Mouse (Mus musculus) hindbrain, embryonic 16.5 days (tissue): ENCODE measurements around the gene Mylk4. TPM values are rescaled to one million over a fixed set of nuclear protein-coding genes. Genes with fewer than 3 reads are reported as not detected.
A peak's percentile ranks its signal among the peaks of the same experiment; 100 is the strongest.

Experiments
- ATAC-seq: fragments of 200-750 bp; cut with Nextera tagmentation; 2 replicates; pipeline ENCODE4 v1.8.0; 2017; ENCODE audit warnings: moderate TSS enrichment, moderate library complexity
- H3K27ac ChIP-seq: fragments of 300-500 bp; sonication (generic); 2 replicates; pipeline ENCODE4 v1.5.1; 2014; ENCODE audit warnings: low read depth, mild to moderate bottlenecking, control low read depth, low read length, moderate library complexity
- H3K27me3 ChIP-seq: fragments of 300-500 bp; sonication (generic); replicated peaks from 2 replicates; pipeline ENCODE4 v1.6.1; 2014; ENCODE audit warnings: low read length; ENCODE audit not compliant: control insufficient read depth, insufficient read depth
- H3K36me3 ChIP-seq: fragments of 300-500 bp; sonication (generic); 2 replicates; pipeline ENCODE4 v1.6.1; 2014; ENCODE audit warnings: mild to moderate bottlenecking, low read length, moderate library complexity, mixed read lengths; ENCODE audit not compliant: control insufficient read depth, insufficient read depth
- H3K4me1 ChIP-seq: fragments of 300-500 bp; sonication (generic); 2 replicates; pipeline ENCODE4 v1.6.1; 2014; ENCODE audit warnings: low read depth, low read length; ENCODE audit not compliant: control insufficient read depth, insufficient read depth
- H3K4me2 ChIP-seq: fragments of 300-500 bp; sonication (generic); 2 replicates; pipeline ENCODE4 v1.6.1; 2014; ENCODE audit warnings: mild to moderate bottlenecking, low read length, control low read depth, moderate library complexity
- H3K4me3 ChIP-seq: fragments of 300-500 bp; sonication (generic); 2 replicates; pipeline ENCODE4 v1.5.1; 2014; ENCODE audit warnings: mild to moderate bottlenecking, low read length, control low read depth, moderate library complexity
- H3K9ac ChIP-seq: fragments of 300-500 bp; sonication (generic); 2 replicates; pipeline ENCODE4 v1.6.1; 2014; ENCODE audit warnings: low read depth, mild to moderate bottlenecking, control low read depth, low read length, moderate library complexity
- H3K9me3 ChIP-seq: fragments of 300-500 bp; sonication (generic); 2 replicates; pipeline ENCODE4 v1.6.1; 2014; ENCODE audit warnings: mild to moderate bottlenecking, low read length, moderate library complexity; ENCODE audit not compliant: control insufficient read depth
- WGBS: fragments of 180-500 bp; shearing (Covaris S2); extraction: QIAGEN DNeasy Blood & Tissue Kit; methylation state at CpG from one replicate; pipeline ENCODE4 v1.1.7; 2014; 5-methylcytosine and 5-hydroxymethylcytosine counted together
- polyA plus RNA-seq: library from polyadenylated mRNA; unstranded; fragments of >200 nt; fragmentation: Nextera tagmentation; extraction: Ambion mirVana; gene quantifications from 2 replicates; pipeline ENCODE4 v1.2.1, GENCODE M21; 2015

Mylk4 gene
- polyA plus RNA-seq, 1 experiment from 2014 or later = 0.14 TPM

GRCm38 (mm10) chr13:32776350-32776749, 7.4 kb downstream of the Mylk4 start:
- no peak overlapping the region for H3K4me3 ChIP-seq
- no peak overlapping the region for H3K27ac ChIP-seq
- H3K9me3 ChIP-seq = no peaks in the 10 kb centered on the region
- H3K4me1 ChIP-seq = no peaks in the 10 kb centered on the region
- no peaks in the 10 kb centered on the region for H3K27me3 ChIP-seq
- no peak overlapping the region for H3K9ac ChIP-seq
- H3K4me2 ChIP-seq = no peak overlapping the region
- no peak for ATAC-seq
- no peaks in the 10 kb centered on the region for H3K36me3 ChIP-seq
- WGBS = 88% methylated on average over 10 of the region's 10 CpGs

- no peaks in the 10 kb centered on the region for H3K9me3 ChIP-seq
- ATAC-seq = no peak
- no peak overlapping the region for H3K4me3 ChIP-seq
- H3K4me2 ChIP-seq = no peak overlapping the region
- no peaks in the 10 kb centered on the region for H3K4me1 ChIP-seq
- no peaks in the 10 kb centered on the region for H3K36me3 ChIP-seq
- no peaks in the 10 kb centered on the region for H3K27me3 ChIP-seq
- 89% methylated on average over 9 of the region's 9 CpGs for WGBS
- H3K27ac ChIP-seq = no peak overlapping the region
- H3K9ac ChIP-seq = no peak overlapping the region
Measured at GRCm38 (mm10) chr13:32775889-32776288, 7.9 kb downstream of the Mylk4 start.

- no peaks in the 10 kb centered on the region for H3K36me3 ChIP-seq
- no peak overlapping the region for H3K27ac ChIP-seq
- WGBS = 28% methylated on average over 3 of the region's 3 CpGs
- ATAC-seq = no peak
- H3K4me1 ChIP-seq = no peaks in the 10 kb centered on the region
- H3K9me3 ChIP-seq = no peaks in the 10 kb centered on the region
- H3K4me3 ChIP-seq = no peak overlapping the region
- no peak overlapping the region for H3K9ac ChIP-seq
- H3K27me3 ChIP-seq = no peaks in the 10 kb centered on the region
- H3K4me2 ChIP-seq = no peak overlapping the region
Measured at GRCm38 (mm10) chr13:32769960-32770359, 13.8 kb downstream of the Mylk4 start.

- no peaks in the 10 kb centered on the region for H3K4me1 ChIP-seq
- H3K36me3 ChIP-seq = no peaks in the 10 kb centered on the region
- H3K4me3 ChIP-seq = no peak overlapping the region
- no peak overlapping the region for H3K27ac ChIP-seq
- H3K9me3 ChIP-seq = no peaks in the 10 kb centered on the region
- WGBS = 11% methylated on average over 4 of the region's 4 CpGs
- no peak for ATAC-seq
- no peak overlapping the region for H3K9ac ChIP-seq
- no peak overlapping the region for H3K4me2 ChIP-seq
- H3K27me3 ChIP-seq = no peaks in the 10 kb centered on the region
Measured at GRCm38 (mm10) chr13:32768104-32768503, 15.7 kb downstream of the Mylk4 start.

- no peak overlapping the region for H3K4me3 ChIP-seq
- H3K27ac ChIP-seq = no peak overlapping the region
- H3K9me3 ChIP-seq = no peaks in the 10 kb centered on the region
- H3K4me2 ChIP-seq = no peak overlapping the region
- no peak overlapping the region for H3K9ac ChIP-seq
- WGBS = 28% methylated on average over 7 of the region's 7 CpGs
- no peak for ATAC-seq
- no peaks in the 10 kb centered on the region for H3K27me3 ChIP-seq
- no peaks in the 10 kb centered on the region; the same call in 1 of the 2 replicates for H3K4me1 ChIP-seq
- H3K36me3 ChIP-seq = no peaks in the 10 kb centered on the region
Measured at GRCm38 (mm10) chr13:32764448-32764847, 19.3 kb downstream of the Mylk4 start.

GRCm38 (mm10) chr13:32763141-32763540, 20.6 kb downstream of the Mylk4 start:
- ATAC-seq = no peak
- no peaks in the 10 kb centered on the region for H3K36me3 ChIP-seq
- no peak overlapping the region for H3K9ac ChIP-seq
- H3K4me1 ChIP-seq = peaks cover 5% of the 10 kb centered on the region; the same call in 1 of the 2 replicates
- H3K4me3 ChIP-seq = no peak overlapping the region
- no peaks in the 10 kb centered on the region for H3K9me3 ChIP-seq
- 92% methylated on average over 3 of the region's 3 CpGs for WGBS
- no peak overlapping the region for H3K4me2 ChIP-seq
- no peaks in the 10 kb centered on the region for H3K27me3 ChIP-seq
- no peak overlapping the region for H3K27ac ChIP-seq

- H3K4me1 ChIP-seq = peaks cover 5% of the 10 kb centered on the region; the same call in 1 of the 2 replicates
- H3K9ac ChIP-seq = no peak overlapping the region
- no peak for ATAC-seq
- H3K36me3 ChIP-seq = no peaks in the 10 kb centered on the region
- WGBS = 77% methylated on average over 2 of the region's 2 CpGs
- no peaks in the 10 kb centered on the region for H3K9me3 ChIP-seq
- no peak overlapping the region for H3K27ac ChIP-seq
- no peaks in the 10 kb centered on the region for H3K27me3 ChIP-seq
- H3K4me3 ChIP-seq = no peak overlapping the region
- no peak overlapping the region for H3K4me2 ChIP-seq
Measured at GRCm38 (mm10) chr13:32760795-32761194, 23.0 kb downstream of the Mylk4 start.

- H3K4me3 ChIP-seq = no peak overlapping the region
- 9% methylated on average over 4 of the region's 4 CpGs for WGBS
- peak; percentile 84 for ATAC-seq
- H3K27me3 ChIP-seq = no peaks in the 10 kb centered on the region
- H3K36me3 ChIP-seq = no peaks in the 10 kb centered on the region
- no peaks in the 10 kb centered on the region for H3K9me3 ChIP-seq
- H3K4me2 ChIP-seq = no peak overlapping the region
- H3K27ac ChIP-seq = no peak overlapping the region
- H3K9ac ChIP-seq = no peak overlapping the region
- H3K4me1 ChIP-seq = peaks cover 5% of the 10 kb centered on the region; the same call in 1 of the 2 replicates
Measured at GRCm38 (mm10) chr13:32759036-32759435, 24.7 kb downstream of the Mylk4 start.

GRCm38 (mm10) chr13:32752066-32752657, 31.6 kb downstream of the Mylk4 start:
- H3K27ac ChIP-seq = no peak overlapping the region
- no peaks in the 10 kb centered on the region for H3K27me3 ChIP-seq
- H3K9ac ChIP-seq = no peak overlapping the region
- 54% methylated on average over 4 of the region's 4 CpGs for WGBS
- ATAC-seq = no peak
- H3K4me1 ChIP-seq = no peaks in the 10 kb centered on the region
- no peak overlapping the region for H3K4me3 ChIP-seq
- H3K4me2 ChIP-seq = no peak overlapping the region
- no peaks in the 10 kb centered on the region for H3K9me3 ChIP-seq
- H3K36me3 ChIP-seq = no peaks in the 10 kb centered on the region

GRCm38 (mm10) chr13:32750507-32750906, 33.2 kb downstream of the Mylk4 start:
- Histone ChIP-seq H3K27ac (no peak overlapping the region), H3K36me3 (no peaks in the 10 kb centered on the region)
- WGBS = 86% methylated on average over 1 of the region's 1 CpGs

More at GRCm38 (mm10) chr13:32750507-32750906, 33.2 kb downstream of the Mylk4 start:
- H3K4me2 ChIP-seq = no peak overlapping the region
- no peak overlapping the region for H3K9ac ChIP-seq
- H3K4me1 ChIP-seq = no peaks in the 10 kb centered on the region
- H3K9me3 ChIP-seq = no peaks in the 10 kb centered on the region
- no peaks in the 10 kb centered on the region for H3K27me3 ChIP-seq
- no peak for ATAC-seq
- no peak overlapping the region for H3K4me3 ChIP-seq
